Mouse (Mus musculus): ENCODE results near the gene Bco1. TPM values are rescaled to one million over a fixed set of nuclear protein-coding genes. Genes with fewer than 3 reads are reported as not detected.

The Bco1 gene
- 0.19 and 0.38 TPM in 2 replicates for polyA plus RNA-seq (2014; fragmentation: Nextera tagmentation; extraction: Ambion mirVana)

DNA sequence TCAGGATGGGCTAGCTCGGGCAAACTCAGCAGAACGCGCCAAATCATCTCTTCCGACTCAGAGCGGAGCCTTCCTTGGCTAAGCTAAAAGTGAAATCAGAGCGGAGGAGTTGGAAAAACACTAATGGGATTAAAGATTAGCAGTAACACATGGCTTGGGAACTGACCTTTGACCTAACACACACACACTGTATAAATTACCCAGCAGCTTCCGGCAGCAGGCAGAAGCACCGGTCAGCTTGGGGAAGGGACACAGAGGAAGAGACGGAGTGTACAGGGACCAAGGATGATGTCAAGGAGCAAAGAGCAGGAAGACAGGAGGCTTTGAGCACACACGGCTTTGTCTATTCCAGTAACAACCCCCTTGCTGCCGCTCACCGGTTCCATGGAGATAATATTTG is at the start of gene Bco1:
TSS of gene Bco1 (plus strand) at position 208 of the 400 bp plus-strand sequence.
- no peak within 1 kb of the TSS for H3K4me3 ChIP-seq (ENCODE audit: low read length)
- no peak for ATAC-seq (ENCODE audit: low FRiP score, low TSS enrichment)
- no peaks in the 10 kb centered on the region for H3K27me3 ChIP-seq (ENCODE audit: control insufficient read depth, insufficient read depth, low read length)
- H3K4me1 ChIP-seq (ENCODE audit: control insufficient read depth, insufficient read depth, low read length): 0 out of 2 replicates have a peak, but pooled peaks cover 3% of the 10 kb centered on the region
- H3K4me2 ChIP-seq (replicated peaks; ENCODE audit: low read depth, low read length): no peak within 1 kb of the TSS
- H3K36me3 ChIP-seq (ENCODE audit: control insufficient read depth, insufficient read depth, low read length): no peaks in the 10 kb centered on the region
- 0 out of 2 replicates have a peak, but pooled peaks cover 3% of the 10 kb centered on the region for H3K9me3 ChIP-seq (ENCODE audit: control insufficient read depth, low read length)
- WGBS: 49% methylated on average over 12 of the region's 12 CpGs
- no peak within 1 kb of the TSS for H3K9ac ChIP-seq (ENCODE audit: low read depth, low read length)
- no peak within 1 kb of the TSS for H3K27ac ChIP-seq (ENCODE audit: low read depth, low read length)

DNA sequence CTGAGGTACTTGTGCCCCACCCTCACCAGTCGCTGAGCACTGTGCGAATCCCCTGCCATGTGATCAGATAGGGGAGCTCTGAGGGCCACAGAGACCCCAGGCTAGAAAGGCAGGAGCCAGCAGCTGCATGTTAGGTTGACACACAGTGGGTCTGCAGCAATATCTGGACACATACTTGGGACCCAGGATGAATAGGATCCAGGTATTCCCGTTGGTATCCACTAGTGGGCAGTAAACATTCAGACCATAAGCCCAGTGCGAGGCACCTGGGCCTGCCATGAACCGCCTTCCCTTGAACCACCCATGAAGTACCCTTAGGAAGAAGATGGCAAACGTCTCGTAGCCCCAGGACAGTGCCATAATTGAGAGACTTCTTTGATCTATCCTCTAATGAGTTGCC is 46.2 kb upstream of the Bco1 start:
- 62% methylated on average over 7 of the region's 7 CpGs for WGBS
- Histone ChIP-seq H3K9ac (ENCODE audit: low read depth, low read length) (no peak overlapping the region), H3K4me3 (ENCODE audit: low read length) (no peak overlapping the region), H3K27me3 (ENCODE audit: control insufficient read depth, insufficient read depth, low read length) (no peaks in the 10 kb centered on the region), H3K36me3 (ENCODE audit: control insufficient read depth, insufficient read depth, low read length) (no peaks in the 10 kb centered on the region), H3K4me2 (replicated peaks; ENCODE audit: low read depth, low read length) (no peak overlapping the region), H3K9me3 (ENCODE audit: control insufficient read depth, low read length) (no peaks in the 10 kb centered on the region), H3K4me1 (ENCODE audit: control insufficient read depth, insufficient read depth, low read length) (no peaks in the 10 kb centered on the region), H3K27ac (ENCODE audit: low read depth, low read length) (no peak overlapping the region)
- ATAC-seq (ENCODE audit: low FRiP score, low TSS enrichment): no peak

GRCm38 (mm10) chr8:117050763-117051162 is 44.9 kb upstream of the Bco1 start:
- H3K36me3 ChIP-seq (ENCODE audit: control insufficient read depth, insufficient read depth, low read length): no peaks in the 10 kb centered on the region
- H3K9me3 ChIP-seq (ENCODE audit: control insufficient read depth, low read length): no peaks in the 10 kb centered on the region
- H3K4me1 ChIP-seq (ENCODE audit: control insufficient read depth, insufficient read depth, low read length): no peaks in the 10 kb centered on the region
- no peak overlapping the region for H3K27ac ChIP-seq (ENCODE audit: low read depth, low read length)
- H3K27me3 ChIP-seq (ENCODE audit: control insufficient read depth, insufficient read depth, low read length): no peaks in the 10 kb centered on the region; the same call in 1 of the 2 replicates
- no peak for ATAC-seq (ENCODE audit: low FRiP score, low TSS enrichment)
- no peak overlapping the region for H3K4me3 ChIP-seq (ENCODE audit: low read length)
- no peak overlapping the region for H3K4me2 ChIP-seq (replicated peaks; ENCODE audit: low read depth, low read length)
- 82% methylated on average over 9 of the region's 9 CpGs for WGBS
- H3K9ac ChIP-seq (ENCODE audit: low read depth, low read length): no peak overlapping the region

- Histone ChIP-seq H3K9me3 (ENCODE audit: control insufficient read depth, low read length) (no peaks in the 10 kb centered on the region), H3K4me3 (ENCODE audit: low read length) (no peak overlapping the region), H3K27me3 (ENCODE audit: control insufficient read depth, insufficient read depth, low read length) (no peaks in the 10 kb centered on the region; the same call in 1 of the 2 replicates), H3K27ac (ENCODE audit: low read depth, low read length) (no peak overlapping the region), H3K9ac (ENCODE audit: low read depth, low read length) (no peak overlapping the region), H3K36me3 (ENCODE audit: control insufficient read depth, insufficient read depth, low read length) (no peaks in the 10 kb centered on the region), H3K4me1 (ENCODE audit: control insufficient read depth, insufficient read depth, low read length) (no peaks in the 10 kb centered on the region), H3K4me2 (replicated peaks; ENCODE audit: low read depth, low read length) (no peak overlapping the region)
- 23% methylated on average over 9 of the region's 9 CpGs for WGBS
- ATAC-seq (ENCODE audit: low FRiP score, low TSS enrichment): peak; percentile 61; the same call in 1 of the 2 replicates
Observed at GRCm38 (mm10) chr8:117051316-117051715, 44.3 kb upstream of the Bco1 start.

GRCm38 (mm10) chr8:117053135-117054079 is 42.2 kb upstream of the Bco1 start:
- no peak for ATAC-seq (ENCODE audit: low FRiP score, low TSS enrichment)
- Histone ChIP-seq H3K9me3 (ENCODE audit: control insufficient read depth, low read length) (no peaks in the 10 kb centered on the region), H3K4me1 (ENCODE audit: control insufficient read depth, insufficient read depth, low read length) (no peaks in the 10 kb centered on the region), H3K27ac (ENCODE audit: low read depth, low read length) (no peak overlapping the region), H3K27me3 (ENCODE audit: control insufficient read depth, insufficient read depth, low read length) (no peaks in the 10 kb centered on the region; the same call in 1 of the 2 replicates), H3K36me3 (ENCODE audit: control insufficient read depth, insufficient read depth, low read length) (no peaks in the 10 kb centered on the region), H3K4me2 (replicated peaks; ENCODE audit: low read depth, low read length) (no peak overlapping the region), H3K4me3 (ENCODE audit: low read length) (no peak overlapping the region), H3K9ac (ENCODE audit: low read depth, low read length) (no peak overlapping the region)
- 72% methylated on average over 12 of the region's 12 CpGs for WGBS

GRCm38 (mm10) chr8:117054146-117054545 is 41.5 kb upstream of the Bco1 start:
- Histone ChIP-seq H3K36me3 (ENCODE audit: control insufficient read depth, insufficient read depth, low read length) (no peaks in the 10 kb centered on the region), H3K4me2 (replicated peaks; ENCODE audit: low read depth, low read length) (no peak overlapping the region), H3K9me3 (ENCODE audit: control insufficient read depth, low read length) (no peaks in the 10 kb centered on the region), H3K4me1 (ENCODE audit: control insufficient read depth, insufficient read depth, low read length) (no peaks in the 10 kb centered on the region), H3K27ac (ENCODE audit: low read depth, low read length) (no peak overlapping the region), H3K27me3 (ENCODE audit: control insufficient read depth, insufficient read depth, low read length) (no peaks in the 10 kb centered on the region; the same call in 1 of the 2 replicates), H3K4me3 (ENCODE audit: low read length) (no peak overlapping the region), H3K9ac (ENCODE audit: low read depth, low read length) (no peak overlapping the region)
- 87% methylated on average over 3 of the region's 3 CpGs for WGBS
- ATAC-seq (ENCODE audit: low FRiP score, low TSS enrichment): no peak

DNA sequence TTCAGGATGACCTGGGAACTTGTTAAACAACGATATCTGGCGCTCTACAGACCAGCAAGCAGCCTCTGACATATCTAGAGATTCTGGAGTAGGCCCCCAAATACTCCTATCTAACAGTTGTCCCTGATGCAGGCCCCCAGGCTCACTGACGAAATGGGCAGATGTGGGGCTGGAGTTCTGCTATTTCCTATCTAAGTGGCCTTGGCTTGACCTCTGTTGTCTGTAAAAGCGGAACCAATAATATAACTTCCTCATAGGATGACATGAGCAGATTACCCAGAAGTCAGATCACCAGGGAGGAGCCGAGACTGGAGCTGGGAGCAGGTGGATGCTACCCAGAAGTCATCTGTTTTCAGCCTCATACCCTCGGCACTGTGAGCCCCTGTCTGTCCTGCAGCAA is 40.6 kb upstream of the Bco1 start:
- 76% methylated on average over 6 of the region's 6 CpGs for WGBS
- Histone ChIP-seq H3K36me3 (ENCODE audit: control insufficient read depth, insufficient read depth, low read length) (no peaks in the 10 kb centered on the region), H3K27ac (ENCODE audit: low read depth, low read length) (no peak overlapping the region), H3K27me3 (ENCODE audit: control insufficient read depth, insufficient read depth, low read length) (no peaks in the 10 kb centered on the region; the same call in 1 of the 2 replicates), H3K9me3 (ENCODE audit: control insufficient read depth, low read length) (no peaks in the 10 kb centered on the region), H3K4me3 (ENCODE audit: low read length) (no peak overlapping the region), H3K4me2 (replicated peaks; ENCODE audit: low read depth, low read length) (no peak overlapping the region), H3K4me1 (ENCODE audit: control insufficient read depth, insufficient read depth, low read length) (no peaks in the 10 kb centered on the region), H3K9ac (ENCODE audit: low read depth, low read length) (no peak overlapping the region)
- ATAC-seq (ENCODE audit: low FRiP score, low TSS enrichment): no peak

- no peak for ATAC-seq (ENCODE audit: low FRiP score, low TSS enrichment)
- 0 out of 2 replicates have a peak, but pooled peaks cover 4% of the 10 kb centered on the region for H3K9me3 ChIP-seq (ENCODE audit: control insufficient read depth, low read length)
- no peaks in the 10 kb centered on the region; the same call in 1 of the 2 replicates for H3K27me3 ChIP-seq (ENCODE audit: control insufficient read depth, insufficient read depth, low read length)
- no peak overlapping the region for H3K4me2 ChIP-seq (replicated peaks; ENCODE audit: low read depth, low read length)
- H3K9ac ChIP-seq (ENCODE audit: low read depth, low read length): no peak overlapping the region
- H3K36me3 ChIP-seq (ENCODE audit: control insufficient read depth, insufficient read depth, low read length): no peaks in the 10 kb centered on the region
- no peak overlapping the region for H3K27ac ChIP-seq (ENCODE audit: low read depth, low read length)
- H3K4me3 ChIP-seq (ENCODE audit: low read length): no peak overlapping the region
- no peaks in the 10 kb centered on the region for H3K4me1 ChIP-seq (ENCODE audit: control insufficient read depth, insufficient read depth, low read length)
- 64% methylated on average over 7 of the region's 7 CpGs for WGBS
Observed at GRCm38 (mm10) chr8:117059021-117059420, 36.6 kb upstream of the Bco1 start.

- Histone ChIP-seq H3K9ac (ENCODE audit: low read depth, low read length) (no peak overlapping the region), H3K9me3 (ENCODE audit: control insufficient read depth, low read length) (0 out of 2 replicates have a peak, but pooled peaks cover 4% of the 10 kb centered on the region), H3K4me1 (ENCODE audit: control insufficient read depth, insufficient read depth, low read length) (no peaks in the 10 kb centered on the region), H3K27me3 (ENCODE audit: control insufficient read depth, insufficient read depth, low read length) (no peaks in the 10 kb centered on the region), H3K27ac (ENCODE audit: low read depth, low read length) (no peak overlapping the region), H3K36me3 (ENCODE audit: control insufficient read depth, insufficient read depth, low read length) (no peaks in the 10 kb centered on the region), H3K4me3 (ENCODE audit: low read length) (no peak overlapping the region), H3K4me2 (replicated peaks; ENCODE audit: low read depth, low read length) (no peak overlapping the region)
- 0 out of 2 replicates have a peak, but pooled peaks have one; percentile 34 for ATAC-seq (ENCODE audit: low FRiP score, low TSS enrichment)
- 65% methylated on average over 13 of the region's 13 CpGs for WGBS
Observed at GRCm38 (mm10) chr8:117060306-117060705, 35.3 kb upstream of the Bco1 start.
